Mouse (Mus musculus) small intestine, adult 2 months (tissue): ENCODE data around the gene Thada.

Experiments
- CTCF ChIP-seq: fragments of 200-500 bp; IDR thresholded peaks from 2 replicates; pipeline ENCODE4 v1.5.1; 2012; ENCODE audit warnings: low read depth, mild to moderate bottlenecking, control low read depth, inconsistent platforms, low read length, moderate library complexity, mixed read lengths; ENCODE audit not compliant: insufficient replicate concordance, insufficient read length; ENCODE audit errors: extremely low read depth
- POLR2A ChIP-seq: fragments of 200-500 bp; IDR thresholded peaks from 2 replicates; pipeline ENCODE4 v1.6.1; 2012; ENCODE audit warnings: low read depth, mild to moderate bottlenecking, control low read depth, inconsistent platforms, low read length, moderate library complexity

DNA sequence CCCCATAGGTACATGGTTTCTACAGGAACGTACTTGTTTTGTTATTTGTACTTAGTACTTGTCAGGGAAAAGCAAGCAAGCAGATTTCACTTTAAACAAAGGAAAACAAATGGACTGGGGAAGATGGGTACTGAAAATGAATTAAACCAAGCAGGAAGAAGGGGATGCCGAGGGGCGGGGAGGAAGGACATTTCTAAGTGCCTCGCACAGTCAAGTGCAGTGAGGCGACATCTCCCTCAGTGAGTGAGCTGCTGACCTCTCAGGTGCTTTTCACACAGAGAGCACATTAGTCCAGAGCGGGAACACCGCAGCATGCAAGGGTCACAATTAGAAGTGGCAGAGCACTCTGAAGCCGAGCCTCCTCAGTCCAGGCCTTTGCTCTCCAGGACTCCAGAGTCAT lies 135.0 kb downstream of the Thada start:
- no peak for TF ChIP-seq CTCF
- no peak for TF ChIP-seq POLR2A
